Mouse (Mus musculus) MEL (cell line): ENCODE measurements at regions not wholly inside any gene's neighbourhood (a gene's known extent, or its start where the extent isn't known, plus 50 kb on each side); places are given as distances from the start of the nearest gene placed in this dataset.

ENCODE experiments used
- CTCF ChIP-seq, 3 experiments: IDR thresholded peaks in 2 of 3; conservative IDR thresholded peaks in 1 of 3; 2 replicates each; pipeline ENCODE4 v1.5.1; 2011 to 2012; ENCODE audit warnings: low read length in 3 of 3, low read depth in 2 of 3, mild to moderate bottlenecking in 2 of 3, improper control_type of control experiment in 1 of 3, inconsistent platforms in 1 of 3, mixed read lengths in 1 of 3, moderate library complexity in 1 of 3; ENCODE audit not compliant: control insufficient read depth in 1 of 3, insufficient read depth in 1 of 3, poor library complexity in 1 of 3, severe bottlenecking in 1 of 3
- GATA1 ChIP-seq: IDR thresholded peaks from 2 replicates; pipeline ENCODE4 v1.6.1; 2011; ENCODE audit warnings: low read depth, low read length, improper control_type of control experiment
- MAFK ChIP-seq: IDR thresholded peaks from 2 replicates; pipeline ENCODE4 v1.6.1; 2011; ENCODE audit warnings: low read depth, mild to moderate bottlenecking, low read length, improper control_type of control experiment, borderline replicate concordance
- NELFE ChIP-seq: IDR thresholded peaks from 2 replicates; pipeline ENCODE4 v1.6.1; 2011; ENCODE audit warnings: low read depth, low read length, improper control_type of control experiment

GRCm38 (mm10) chr8:40084129-40084528, 590.7 kb upstream of the Adam24 start:
- TF ChIP-seq CTCF (IDR thresholded peaks at IDR 0.05 in 2 of 3, conservative IDR thresholded peaks at IDR 0.05 in 1 of 3; ENCODE audit: control insufficient read depth in 1 of 3, insufficient read depth in 1 of 3, low read depth in 2 of 3, low read length in 3 of 3, poor library complexity in 1 of 3, severe bottlenecking in 1 of 3) (no peak), GATA1 (no peak), MAFK (no peak), NELFE (no peak)
